Mouse (Mus musculus): ENCODE measurements around the gene Gdpd2.

Gdpd2 gene

GRCm38 (mm10) chrX:100778397-100778796 is 48.7 kb downstream of the Gdpd2 start:
- DNase-seq, result no peak

Measured in cerebellum, adult 11-12 months (tissue).